Mouse (Mus musculus): ENCODE measurements around the gene C2.
"Not testable (repeated sequence)": the region's sequence is repeated elsewhere in the genome, so short reads cannot be mapped to it uniquely, and the experiment has no call there.

C2 gene

GRCm38 (mm10) chr17:34837464-34838324 lies 60.4 kb downstream of the C2 start:
- no peak for DNase-seq (ENCODE audit: extremely low read depth, low read depth)

DNA sequence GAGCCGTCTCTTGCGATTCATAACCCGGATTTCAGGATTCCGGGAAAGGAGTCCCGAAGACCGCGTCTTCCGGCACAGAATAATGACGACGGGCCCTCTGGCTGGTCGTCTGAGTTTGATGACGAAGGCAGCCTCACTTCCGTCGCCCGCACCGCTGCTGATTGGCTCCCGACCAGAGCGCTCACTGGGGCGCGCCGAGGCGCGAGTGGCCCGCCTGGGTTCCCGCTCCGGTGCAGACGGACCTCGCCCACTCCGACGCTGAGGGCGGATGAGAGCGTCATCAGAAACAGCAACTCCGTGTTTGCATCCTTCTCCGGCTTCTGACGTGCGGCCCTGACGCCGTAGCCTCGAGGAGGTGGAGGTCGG lies 61.2 kb downstream of the C2 start, which contains the start of the genes Stk19 and Dxo:
Stk19 (minus strand) TSS at position 90 of the 366 bp plus-strand sequence.
Dxo (plus strand) TSS at position 164 of the 366 bp plus-strand sequence.
- peak; percentile 89 for DNase-seq (ENCODE audit: extremely low read depth, low read depth)

DNA sequence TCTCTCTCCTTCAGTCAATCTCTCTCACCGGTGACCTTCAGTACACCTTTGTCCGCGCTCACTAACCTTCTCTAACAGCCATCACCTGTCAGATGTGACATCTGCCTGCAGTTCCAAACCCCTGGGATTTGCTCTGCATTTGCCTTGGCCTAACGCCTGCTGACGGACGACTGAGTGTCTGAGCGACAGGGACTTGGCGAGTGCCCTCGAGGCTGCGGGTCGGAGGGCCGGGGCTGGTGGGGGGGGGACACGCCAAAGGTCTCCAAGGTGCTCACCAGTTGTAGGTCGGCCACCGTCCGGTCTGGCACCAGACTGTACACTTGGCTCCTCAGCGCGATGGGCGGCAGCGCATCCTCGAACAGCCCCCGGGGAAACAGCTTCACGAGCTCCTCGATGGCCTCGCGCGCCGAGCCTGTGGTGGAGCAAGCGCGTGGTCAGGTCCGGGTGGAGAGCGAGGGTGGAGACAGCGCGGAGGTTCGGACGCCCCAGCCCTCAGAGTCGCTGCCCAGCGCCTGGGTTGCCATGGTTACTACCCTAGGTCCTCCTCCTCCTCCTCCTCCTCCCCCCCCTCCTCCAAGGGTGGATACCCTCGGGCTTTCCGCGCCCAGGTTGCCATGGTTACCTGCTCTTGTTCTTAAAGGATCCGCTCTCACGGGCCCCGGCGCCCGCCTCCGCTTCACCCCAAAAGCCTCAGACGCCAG lies 61.8 kb downstream of the C2 start:
- no peak for DNase-seq (ENCODE audit: extremely low read depth, low read depth)

DNA sequence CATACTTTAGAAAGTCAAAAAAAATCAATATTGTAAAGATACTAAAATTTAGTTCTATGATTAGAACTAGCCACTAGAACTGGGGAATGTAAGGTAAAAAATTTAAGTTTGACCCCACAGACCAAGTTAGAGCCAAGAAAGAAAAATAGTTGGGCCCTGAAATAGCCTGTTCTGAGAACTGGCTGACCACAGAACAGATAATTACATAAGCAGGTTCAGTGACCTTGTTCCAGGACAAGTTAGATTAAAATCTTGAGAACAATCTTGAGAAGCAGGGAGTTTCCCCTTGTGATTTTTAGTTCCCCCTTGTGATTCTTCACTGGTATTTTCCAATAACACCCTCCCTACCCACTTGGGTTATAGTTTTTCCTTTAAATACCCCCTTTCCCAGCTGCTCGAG lies 67.3 kb downstream of the C2 start:
- not testable (repeated sequence) for DNase-seq (ENCODE audit: extremely low read depth, low read depth)

DNA sequence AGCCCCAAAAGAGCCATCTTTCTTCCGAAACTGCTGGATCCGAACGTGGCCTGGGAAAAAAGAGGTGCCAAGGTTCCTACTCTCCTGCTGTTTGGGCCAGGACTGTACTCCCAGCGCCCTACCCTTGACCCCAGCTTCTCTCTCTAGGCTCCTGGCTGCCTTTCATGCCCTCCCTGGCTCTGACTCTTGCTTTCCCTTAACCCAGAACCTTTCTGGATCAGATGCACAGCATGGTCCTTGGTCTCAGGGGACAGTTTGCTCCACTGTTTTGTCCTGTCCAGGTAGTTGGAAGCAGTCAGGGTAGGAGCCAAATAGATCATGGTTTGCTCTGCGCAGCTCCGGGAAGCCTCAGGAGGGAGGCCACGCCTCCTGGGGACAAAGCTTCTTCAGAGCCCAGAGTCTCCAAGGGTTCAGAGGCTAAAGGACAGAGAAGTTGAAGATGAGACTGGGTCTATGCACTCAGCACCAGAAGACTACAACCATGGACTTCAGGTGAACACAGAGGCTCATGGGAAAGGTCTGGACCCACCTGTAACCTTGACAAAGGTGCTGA lies 83.2 kb downstream of the C2 start:
- DNase-seq (ENCODE audit: extremely low read depth, low read depth): no peak

- not testable (repeated sequence) for DNase-seq (ENCODE audit: extremely low read depth, low read depth)
Measured at GRCm38 (mm10) chr17:34813747-34814146, 84.3 kb downstream of the C2 start.

Data from MEL-GATA-1-ER (cell line).